Mouse (Mus musculus): ENCODE measurements at regions not wholly inside any gene's neighbourhood (a gene's known extent, or its start where the extent isn't known, plus 50 kb on each side); places are given as distances from the start of the nearest gene placed in this dataset.
"Not testable (repeated sequence)": the region's sequence is repeated elsewhere in the genome, so short reads cannot be mapped to it uniquely, and the experiment has no call there.

- not testable (repeated sequence) for H3K36me3 ChIP-seq (ENCODE audit: insufficient read depth); H3K27ac ChIP-seq (ENCODE audit: low read depth, low read length); H3K4me1 ChIP-seq (ENCODE audit: insufficient read depth); H3K4me2 ChIP-seq (ENCODE audit: low read depth); DNase-seq; H3K9me3 ChIP-seq (ENCODE audit: low read length); H3K4me3 ChIP-seq (ENCODE audit: low read depth, low read length); H3K9ac ChIP-seq; ATAC-seq; H3K27me3 ChIP-seq (ENCODE audit: insufficient read depth, low read length)
- 58% methylated on average over 1 of the region's 1 CpGs for WGBS
These were observed 693.5 kb upstream of the Gria3 start for GRCm38 (mm10) chrX:40707176-40707575.

GRCm38 (mm10) chrX:40708631-40709030 lies 692.0 kb upstream of the Gria3 start:
- ATAC-seq (no peak), DNase-seq (no peak)
- H3K4me2 ChIP-seq (ENCODE audit: low read depth) = no peak overlapping the region
- no peak overlapping the region for H3K4me3 ChIP-seq (ENCODE audit: low read depth, low read length)
- no peaks in the 10 kb centered on the region for H3K36me3 ChIP-seq (ENCODE audit: insufficient read depth)
- no peak overlapping the region for H3K27ac ChIP-seq (ENCODE audit: low read depth, low read length)
- no peaks in the 10 kb centered on the region for H3K4me1 ChIP-seq (ENCODE audit: insufficient read depth)
- no peak overlapping the region for H3K9ac ChIP-seq
- no peaks in the 10 kb centered on the region for H3K27me3 ChIP-seq (ENCODE audit: insufficient read depth, low read length)
- no peaks in the 10 kb centered on the region for H3K9me3 ChIP-seq (ENCODE audit: low read length)
- TF ChIP-seq CTCF (IDR thresholded peaks at IDR 0.05; ENCODE audit: low read depth) = no peak

- DNase-seq (peak; percentile 4), ATAC-seq (peak; percentile 48)
- Histone ChIP-seq H3K4me3 (ENCODE audit: low read depth, low read length) (no peak overlapping the region), H3K27ac (ENCODE audit: low read depth, low read length) (no peak overlapping the region), H3K4me1 (ENCODE audit: insufficient read depth) (no peaks in the 10 kb centered on the region), H3K36me3 (ENCODE audit: insufficient read depth) (no peaks in the 10 kb centered on the region), H3K4me2 (ENCODE audit: low read depth) (no peak overlapping the region), H3K9ac (no peak overlapping the region), H3K27me3 (ENCODE audit: insufficient read depth, low read length) (no peaks in the 10 kb centered on the region), H3K9me3 (ENCODE audit: low read length) (no peaks in the 10 kb centered on the region)
- no peak for TF ChIP-seq CTCF (IDR thresholded peaks at IDR 0.05; ENCODE audit: low read depth)
- WGBS = 47% methylated on average over 4 of the region's 4 CpGs
These were observed 659.8 kb upstream of the Gria3 start for GRCm38 (mm10) chrX:40740701-40741344.
